Mouse (Mus musculus): ENCODE data around the gene Snf8. TPM values are rescaled to one million over a fixed set of nuclear protein-coding genes. Genes with fewer than 3 reads are reported as not detected.

Snf8 gene
- polyA plus RNA-seq, 1 experiment from 2014 or later = 89.8 TPM

GRCm38 (mm10) chr11:96005403-96006271, 29.0 kb upstream of the Snf8 start, which contains the start of gene Igf2bp1:
TSS of gene Igf2bp1 (minus strand) at chr11:96005940.
- Histone ChIP-seq H3K4me2 (peak within 1 kb of the TSS; percentile 97), H3K4me1 (replicated peaks) (peaks cover 30% of the 10 kb centered on the region), H3K9me3 (no peaks in the 10 kb centered on the region), H3K4me3 (replicated peaks) (peak within 1 kb of the TSS; percentile 95), H3K9ac (replicated peaks) (peak within 1 kb of the TSS; percentile 99), H3K27ac (peak within 1 kb of the TSS; percentile 100), H3K36me3 (no peaks in the 10 kb centered on the region), H3K27me3 (no peaks in the 10 kb centered on the region)
- under 1% methylated on average over 68 of the region's 74 CpGs for WGBS
- ATAC-seq (ENCODE audit: insufficient number of reproducible peaks, insufficient read depth, low FRiP score, low TSS enrichment, low read depth) = peak; percentile 77

GRCm38 (mm10) chr11:96006367-96006851, 28.3 kb upstream of the Snf8 start:
- Histone ChIP-seq H3K9ac (replicated peaks) (peak overlapping the region; percentile 88), H3K9me3 (no peaks in the 10 kb centered on the region), H3K27me3 (no peaks in the 10 kb centered on the region), H3K4me1 (replicated peaks) (peaks cover 24% of the 10 kb centered on the region), H3K36me3 (no peaks in the 10 kb centered on the region), H3K4me3 (replicated peaks) (peak overlapping the region; percentile 95), H3K27ac (peak overlapping the region; percentile 100), H3K4me2 (peak overlapping the region; percentile 97)
- under 1% methylated on average over 33 of the region's 33 CpGs for WGBS
- ATAC-seq (ENCODE audit: insufficient number of reproducible peaks, insufficient read depth, low FRiP score, low TSS enrichment, low read depth) = peak; percentile 16; the same call in 1 of the 2 replicates

- WGBS = under 1% methylated on average over 67 of the region's 67 CpGs
- Histone ChIP-seq H3K4me2 (peak overlapping the region; percentile 97), H3K4me1 (replicated peaks) (peaks cover 20% of the 10 kb centered on the region), H3K9ac (replicated peaks) (peak overlapping the region; percentile 88), H3K9me3 (no peaks in the 10 kb centered on the region), H3K36me3 (no peaks in the 10 kb centered on the region), H3K27me3 (no peaks in the 10 kb centered on the region), H3K4me3 (replicated peaks) (peak overlapping the region; percentile 95), H3K27ac (peak overlapping the region; percentile 100)
- ATAC-seq (ENCODE audit: insufficient number of reproducible peaks, insufficient read depth, low FRiP score, low TSS enrichment, low read depth) = peak; percentile 82
These were observed 27.7 kb upstream of the Snf8 start for GRCm38 (mm10) chr11:96006852-96007515.

- H3K4me1 ChIP-seq (replicated peaks) = peaks cover 16% of the 10 kb centered on the region
- peak overlapping the region; percentile 97 for H3K4me2 ChIP-seq
- H3K4me3 ChIP-seq (replicated peaks) = peak overlapping the region; percentile 95
- ATAC-seq (ENCODE audit: insufficient number of reproducible peaks, insufficient read depth, low FRiP score, low TSS enrichment, low read depth) = no peak; the same call in 1 of the 2 replicates
- WGBS = under 1% methylated on average over 33 of the region's 33 CpGs
- H3K27ac ChIP-seq = peak overlapping the region; percentile 100
- no peaks in the 10 kb centered on the region for H3K9me3 ChIP-seq
- peak overlapping the region; percentile 88 for H3K9ac ChIP-seq (replicated peaks)
- no peaks in the 10 kb centered on the region for H3K27me3 ChIP-seq
- H3K36me3 ChIP-seq = no peaks in the 10 kb centered on the region
These were observed 27.0 kb upstream of the Snf8 start for GRCm38 (mm10) chr11:96007516-96008235.

- ATAC-seq (ENCODE audit: insufficient number of reproducible peaks, insufficient read depth, low FRiP score, low TSS enrichment, low read depth) = no peak
- Histone ChIP-seq H3K4me1 (replicated peaks) (peaks cover 8% of the 10 kb centered on the region; the same call in 1 of the 2 replicates), H3K4me2 (no peak overlapping the region), H3K27ac (peak overlapping the region; percentile 47; the same call in 1 of the 2 replicates), H3K4me3 (replicated peaks) (no peak overlapping the region), H3K9me3 (no peaks in the 10 kb centered on the region), H3K9ac (replicated peaks) (no peak overlapping the region), H3K36me3 (no peaks in the 10 kb centered on the region), H3K27me3 (no peaks in the 10 kb centered on the region)
- WGBS = 0% methylated on average over 1 of the region's 1 CpGs
These were observed 25.9 kb upstream of the Snf8 start for GRCm38 (mm10) chr11:96008827-96009226.

GRCm38 (mm10) chr11:96011982-96012381, 22.7 kb upstream of the Snf8 start:
- H3K4me1 ChIP-seq (replicated peaks) = peaks cover 8% of the 10 kb centered on the region; the same call in 1 of the 2 replicates
- H3K4me2 ChIP-seq = peak overlapping the region; percentile 44
- H3K27ac ChIP-seq = no peak overlapping the region
- ATAC-seq (ENCODE audit: insufficient number of reproducible peaks, insufficient read depth, low FRiP score, low TSS enrichment, low read depth) = no peak
- H3K9me3 ChIP-seq = no peaks in the 10 kb centered on the region
- H3K36me3 ChIP-seq = no peaks in the 10 kb centered on the region
- H3K9ac ChIP-seq (replicated peaks) = 0 out of 2 replicates have a peak overlapping the region, but pooled peaks have one; percentile 42
- H3K27me3 ChIP-seq = no peaks in the 10 kb centered on the region
- H3K4me3 ChIP-seq (replicated peaks) = peak overlapping the region; percentile 9; the same call in 1 of the 2 replicates
- 9% methylated on average over 6 of the region's 8 CpGs for whole genome bisulfite sequencing

GRCm38 (mm10) chr11:96015421-96015820, 19.3 kb upstream of the Snf8 start:
- H3K9ac ChIP-seq (replicated peaks) = no peak overlapping the region
- no peak for ATAC-seq (ENCODE audit: insufficient number of reproducible peaks, insufficient read depth, low FRiP score, low TSS enrichment, low read depth)
- no peak overlapping the region for H3K27ac ChIP-seq
- H3K4me2 ChIP-seq = no peak overlapping the region
- H3K9me3 ChIP-seq = no peaks in the 10 kb centered on the region
- peaks cover 10% of the 10 kb centered on the region; the same call in 1 of the 2 replicates for H3K4me1 ChIP-seq (replicated peaks)
- no peak overlapping the region for H3K4me3 ChIP-seq (replicated peaks)
- no peaks in the 10 kb centered on the region for H3K27me3 ChIP-seq
- WGBS = 32% methylated on average over 5 of the region's 5 CpGs
- no peaks in the 10 kb centered on the region for H3K36me3 ChIP-seq

- ATAC-seq (ENCODE audit: insufficient number of reproducible peaks, insufficient read depth, low FRiP score, low TSS enrichment, low read depth) = no peak
- Histone ChIP-seq H3K9me3 (no peaks in the 10 kb centered on the region), H3K27ac (no peak overlapping the region)
These were observed 16.7 kb upstream of the Snf8 start for GRCm38 (mm10) chr11:96017941-96018351.

GRCm38 (mm10) chr11:96020622-96021021, 14.1 kb upstream of the Snf8 start:
- H3K4me2 ChIP-seq = no peak overlapping the region
- H3K9ac ChIP-seq (replicated peaks) = no peak overlapping the region
- WGBS = 60% methylated on average over 4 of the region's 4 CpGs
- no peaks in the 10 kb centered on the region for H3K9me3 ChIP-seq
- H3K4me3 ChIP-seq (replicated peaks) = no peak overlapping the region
- peaks cover 6% of the 10 kb centered on the region; the same call in 1 of the 2 replicates for H3K4me1 ChIP-seq (replicated peaks)
- no peak for ATAC-seq (ENCODE audit: insufficient number of reproducible peaks, insufficient read depth, low FRiP score, low TSS enrichment, low read depth)
- no peaks in the 10 kb centered on the region for H3K27me3 ChIP-seq
- H3K27ac ChIP-seq = no peak overlapping the region
- no peaks in the 10 kb centered on the region for H3K36me3 ChIP-seq

More at GRCm38 (mm10) chr11:96017941-96018351, 16.7 kb upstream of the Snf8 start:
- WGBS = 12% methylated on average over 9 of the region's 9 CpGs
- Histone ChIP-seq H3K4me2 (no peak overlapping the region), H3K27me3 (no peaks in the 10 kb centered on the region), H3K4me3 (replicated peaks) (no peak overlapping the region), H3K4me1 (replicated peaks) (peaks cover 6% of the 10 kb centered on the region; the same call in 1 of the 2 replicates), H3K36me3 (no peaks in the 10 kb centered on the region), H3K9ac (replicated peaks) (no peak overlapping the region)

- ATAC-seq (ENCODE audit: insufficient number of reproducible peaks, insufficient read depth, low FRiP score, low TSS enrichment, low read depth) = no peak
- no peak overlapping the region for H3K9ac ChIP-seq (replicated peaks)
- H3K4me3 ChIP-seq (replicated peaks) = no peak overlapping the region
- WGBS = 59% methylated on average over 5 of the region's 5 CpGs
- H3K27ac ChIP-seq = no peak overlapping the region
- no peaks in the 10 kb centered on the region for H3K9me3 ChIP-seq
- no peaks in the 10 kb centered on the region for H3K4me1 ChIP-seq (replicated peaks)
- no peaks in the 10 kb centered on the region for H3K36me3 ChIP-seq
- no peak overlapping the region for H3K4me2 ChIP-seq
- no peaks in the 10 kb centered on the region; the same call in 1 of the 2 replicates for H3K27me3 ChIP-seq
These were observed 6.6 kb upstream of the Snf8 start for GRCm38 (mm10) chr11:96028130-96028529.
